Mouse (Mus musculus) heart, adult 11 months (tissue): ENCODE data around the gene Slc7a11.

Experiments used
- DNase-seq: peaks from one replicate; pipeline ENCODE4 v3.0.0; 2022

The Slc7a11 gene

GRCm38 (mm10) chr3:50388786-50389185 lies 54.6 kb downstream of the Slc7a11 start:
- no peak for DNase-seq

GRCm38 (mm10) chr3:50388288-50388687 lies 55.1 kb downstream of the Slc7a11 start:
- DNase-seq: peak; percentile 75

GRCm38 (mm10) chr3:50387280-50387679 lies 56.1 kb downstream of the Slc7a11 start:
- no peak for DNase-seq

- DNase-seq: peak; percentile 70
Observed at GRCm38 (mm10) chr3:50386561-50387221, 56.7 kb downstream of the Slc7a11 start.

- DNase-seq: peak; percentile 48
Observed at GRCm38 (mm10) chr3:50386066-50386465, 57.3 kb downstream of the Slc7a11 start.

- DNase-seq: peak; percentile 80
Observed at GRCm38 (mm10) chr3:50382729-50383128, 60.7 kb downstream of the Slc7a11 start.

- peak; percentile 75 for DNase-seq
Observed at GRCm38 (mm10) chr3:50381861-50382693, 61.3 kb downstream of the Slc7a11 start.

GRCm38 (mm10) chr3:50381160-50381860 lies 62.1 kb downstream of the Slc7a11 start:
- DNase-seq: peak; percentile 73

- DNase-seq: no peak
Observed at GRCm38 (mm10) chr3:50379942-50380341, 63.5 kb downstream of the Slc7a11 start.

GRCm38 (mm10) chr3:50375477-50375876 lies 67.9 kb downstream of the Slc7a11 start:
- DNase-seq: no peak

- DNase-seq: no peak
Observed at GRCm38 (mm10) chr3:50369791-50370190, 73.6 kb downstream of the Slc7a11 start.

- DNase-seq: no peak
Observed at GRCm38 (mm10) chr3:50367175-50367574, 76.2 kb downstream of the Slc7a11 start.

- no peak for DNase-seq
Observed at GRCm38 (mm10) chr3:50363659-50364058, 79.8 kb downstream of the Slc7a11 start.

GRCm38 (mm10) chr3:50347081-50347480 lies 96.3 kb downstream of the Slc7a11 start:
- DNase-seq: no peak

GRCm38 (mm10) chr3:50344411-50344810 lies 99.0 kb downstream of the Slc7a11 start:
- no peak for DNase-seq

- no peak for DNase-seq
Observed at GRCm38 (mm10) chr3:50324524-50324923, 118.9 kb downstream of the Slc7a11 start.

- DNase-seq: no peak
Observed at GRCm38 (mm10) chr3:50323881-50324280, 119.5 kb downstream of the Slc7a11 start.

- no peak for DNase-seq
Observed at GRCm38 (mm10) chr3:50320862-50321261, 122.6 kb downstream of the Slc7a11 start.

- no peak for DNase-seq
Observed at GRCm38 (mm10) chr3:50318074-50318473, 125.3 kb downstream of the Slc7a11 start.

- no peak for DNase-seq
Observed at GRCm38 (mm10) chr3:50313816-50314215, 129.6 kb downstream of the Slc7a11 start.

- DNase-seq: no peak
Observed at GRCm38 (mm10) chr3:50307339-50308327, 135.8 kb downstream of the Slc7a11 start.

- DNase-seq: no peak
Observed at GRCm38 (mm10) chr3:50306334-50306733, 137.1 kb downstream of the Slc7a11 start.
